Mouse (Mus musculus): Measurements from ENCODE around the gene Rpn2.

DNA sequence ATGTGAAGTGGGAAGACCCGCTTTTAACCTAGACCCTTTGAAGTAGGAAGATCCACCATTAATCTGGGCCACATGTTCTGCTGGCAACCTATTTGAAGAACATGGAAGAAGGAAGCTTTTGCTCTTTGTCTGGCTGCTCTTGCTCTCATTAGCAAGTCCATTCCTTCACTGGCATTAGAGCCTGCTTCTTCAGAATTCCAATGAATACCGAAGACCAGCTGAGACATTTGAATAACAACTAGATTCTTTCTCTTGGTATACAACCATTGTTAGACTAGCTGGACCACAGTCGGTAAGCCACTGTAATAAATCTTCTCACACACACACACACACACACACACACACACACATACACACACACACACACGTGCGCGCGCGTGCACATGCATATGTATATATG, 42.9 kb upstream of the Rpn2 start:
- TF ChIP-seq POLR2A (IDR thresholded peaks at IDR 0.05; ENCODE audit: borderline replicate concordance, low read depth, low read length) (no peak), CTCF (IDR thresholded peaks at IDR 0.05; ENCODE audit: low read depth, low read length) (no peak)
